Comparison of ENCODE assay signal across 23 mouse cellular contexts in the genomic region with DNA sequence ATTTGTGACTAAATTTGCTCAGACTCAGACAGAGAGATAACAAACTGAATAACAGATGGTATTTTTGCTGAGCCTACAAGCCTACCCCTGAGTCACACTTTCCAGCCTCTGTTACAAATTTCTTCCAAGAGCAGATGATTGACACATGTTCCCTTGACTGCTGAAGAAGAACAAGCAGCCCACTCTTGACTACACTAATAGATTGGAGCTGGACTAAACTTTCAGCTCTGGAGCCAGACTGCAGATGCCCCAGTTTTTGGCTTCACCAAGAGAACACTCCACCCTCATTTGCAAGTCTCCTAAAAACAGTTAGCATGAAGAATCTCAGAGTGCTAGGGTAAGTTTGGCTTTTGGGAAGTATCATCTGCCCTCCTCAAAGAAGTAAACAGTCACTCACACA.
"Had no signal": no experiment of that assay in that cellular context is flagged by ENCODE, and none has a peak within 500 bp of the region (broad histone marks: within the 10 kb centered on the region; RNA-seq: fewer than 3 reads in every experiment).

No protein-coding gene starts in this region.

- H3K4me2 ChIP-seq: intestine, embryonic 15.5 days; limb, embryonic 13.5 days; liver, embryonic 12.5 days; liver, embryonic 15.5 days; lung, embryonic 15.5 days; midbrain, embryonic 13.5 days; neural tube, embryonic 13.5 days had no signal

- ATAC-seq: intestine, embryonic 15.5 days; liver, embryonic 12.5 days; midbrain, embryonic 13.5 days; midbrain, embryonic 16.5 days had no signal

- H3K9me3 ChIP-seq: intestine, embryonic 15.5 days; limb, embryonic 10.5 days; limb, embryonic 13.5 days; liver, embryonic 12.5 days; liver, embryonic 15.5 days; lung, embryonic 15.5 days; megakaryocyte, embryonic 14.5 days; midbrain, embryonic 10.5 days; midbrain, embryonic 13.5 days; neural tube, embryonic 13.5 days had no signal

- H3K27ac ChIP-seq: intestine, embryonic 15.5 days; limb, embryonic 10.5 days; limb, embryonic 13.5 days; liver, embryonic 12.5 days; liver, embryonic 15.5 days; lung, embryonic 15.5 days; midbrain, embryonic 10.5 days; midbrain, embryonic 13.5 days; neural tube, embryonic 13.5 days had no signal

- H3K9ac ChIP-seq: intestine, embryonic 15.5 days; limb, embryonic 13.5 days; liver, embryonic 12.5 days; liver, embryonic 15.5 days; lung, embryonic 15.5 days; midbrain, embryonic 13.5 days; neural tube, embryonic 13.5 days had no signal

- H3K4me3 ChIP-seq: intestine, embryonic 15.5 days; limb, embryonic 10.5 days; limb, embryonic 13.5 days; liver, embryonic 12.5 days; liver, embryonic 15.5 days; lung, embryonic 15.5 days; megakaryocyte, embryonic 14.5 days; midbrain, embryonic 10.5 days; midbrain, embryonic 13.5 days; myocyte; neural tube, embryonic 13.5 days had no signal

- DNase-seq: kidney, adult 18-20 months; kidney, adult 9 months; kidney, postnatal 14 days; kidney, postnatal 4 days; liver; lung, adult 18-20 months; lung, postnatal 14 days; retina, postnatal 1 day; thymus, adult 2 months; thymus, postnatal 14 days; thymus, postnatal 4 days had no signal

- H3K36me3 ChIP-seq: intestine, embryonic 15.5 days; limb, embryonic 10.5 days; limb, embryonic 13.5 days; liver, embryonic 12.5 days; liver, embryonic 15.5 days; lung, embryonic 15.5 days; midbrain, embryonic 10.5 days; midbrain, embryonic 13.5 days; neural tube, embryonic 13.5 days had no signal

- H3K4me1 ChIP-seq: intestine, embryonic 15.5 days; limb, embryonic 10.5 days; limb, embryonic 13.5 days; liver, embryonic 12.5 days; liver, embryonic 15.5 days; lung, embryonic 15.5 days; megakaryocyte, embryonic 14.5 days; midbrain, embryonic 10.5 days; midbrain, embryonic 13.5 days; neural tube, embryonic 13.5 days had no signal

- H3K27me3 ChIP-seq: intestine, embryonic 15.5 days; limb, embryonic 13.5 days; liver, embryonic 12.5 days; liver, embryonic 15.5 days; lung, embryonic 15.5 days; megakaryocyte, embryonic 14.5 days; midbrain, embryonic 13.5 days; neural tube, embryonic 13.5 days had no signal
